Mouse (Mus musculus): ENCODE results near the gene Dio2.

Dio2 gene

DNA sequence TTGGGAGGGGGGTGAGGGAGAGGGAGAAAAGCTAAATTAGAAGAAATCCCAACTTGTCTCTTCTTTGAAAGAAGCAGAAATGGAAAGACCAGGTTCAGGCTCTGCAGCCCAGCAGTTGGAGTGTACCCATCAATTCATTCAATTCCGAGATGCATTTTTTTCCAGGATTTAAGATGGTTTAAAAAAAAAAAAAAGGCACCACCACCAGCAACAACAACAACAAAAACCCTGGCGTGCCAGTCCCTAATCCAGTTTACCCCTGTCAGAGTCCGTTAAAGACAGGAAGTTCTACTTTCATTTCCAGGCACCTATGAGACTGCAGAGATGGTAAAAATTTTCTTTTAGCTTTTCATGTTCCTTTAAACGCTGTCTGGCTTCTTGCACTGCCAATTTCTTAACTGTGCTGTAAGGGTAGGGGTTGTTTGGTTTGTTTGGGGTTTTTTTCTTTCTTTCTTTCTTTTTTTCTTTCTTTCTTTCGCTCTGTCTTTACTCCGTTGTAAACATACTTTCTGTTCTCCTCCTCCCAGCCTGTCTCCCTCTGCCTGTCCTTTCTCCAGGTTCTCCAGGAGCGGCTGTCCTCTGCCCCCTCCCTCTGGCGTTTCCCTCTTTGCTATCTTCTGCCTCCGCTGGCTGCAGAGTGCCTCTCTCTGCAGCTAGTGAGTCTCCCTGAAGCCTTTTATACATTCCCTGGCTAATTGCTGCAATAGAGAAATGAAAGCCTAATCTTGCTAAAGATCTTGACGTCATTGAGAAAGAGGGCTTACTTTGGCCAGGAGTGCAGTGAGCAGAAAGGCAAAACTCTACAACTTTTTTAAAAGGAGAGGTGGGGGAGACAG, at the start of gene Dio2:
TSS of gene Dio2 (minus strand) at position 51 of the 836 bp plus-strand sequence.
- no peak for DNase-seq

DNA sequence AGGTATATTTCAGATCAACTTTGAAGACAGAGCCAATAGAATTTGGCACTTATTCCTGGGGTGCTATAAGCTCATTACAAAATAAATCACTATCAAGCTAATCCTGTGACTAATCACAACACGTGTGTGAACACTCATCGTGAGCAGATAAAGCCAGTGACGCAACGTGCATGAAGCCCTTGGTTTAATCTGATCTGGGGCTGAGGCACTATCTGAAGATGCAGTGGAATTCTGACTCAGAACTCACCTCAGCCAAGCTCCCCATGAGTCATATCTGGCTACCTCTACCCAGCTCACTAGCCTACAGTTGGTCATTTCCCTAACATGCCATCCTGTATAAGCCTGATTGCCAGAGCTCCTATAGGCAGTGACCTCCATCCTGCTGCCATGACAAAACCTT, 43.2 kb upstream of the Dio2 start:
- peak; percentile 2 for DNase-seq

DNA sequence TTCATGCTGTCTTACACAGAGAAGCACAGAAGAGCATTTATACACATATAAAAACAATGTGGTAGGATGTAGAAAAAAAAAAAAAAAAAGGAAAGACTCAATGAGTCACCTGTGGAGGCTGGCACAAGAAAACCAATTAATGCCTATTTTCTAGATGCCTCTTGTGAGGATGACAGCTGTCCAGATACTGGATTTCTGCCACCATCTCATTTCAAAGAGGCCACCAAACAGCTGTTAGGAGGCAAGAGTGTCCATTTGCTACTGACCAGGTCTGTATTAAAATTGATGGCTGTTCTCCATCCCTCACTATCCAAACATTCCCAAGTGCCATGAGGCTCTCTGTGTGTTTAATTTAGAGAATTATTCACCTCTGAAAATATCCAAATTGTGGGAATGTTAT, 6.5 kb upstream of the Dio2 start:
- DNase-seq: no peak

DNA sequence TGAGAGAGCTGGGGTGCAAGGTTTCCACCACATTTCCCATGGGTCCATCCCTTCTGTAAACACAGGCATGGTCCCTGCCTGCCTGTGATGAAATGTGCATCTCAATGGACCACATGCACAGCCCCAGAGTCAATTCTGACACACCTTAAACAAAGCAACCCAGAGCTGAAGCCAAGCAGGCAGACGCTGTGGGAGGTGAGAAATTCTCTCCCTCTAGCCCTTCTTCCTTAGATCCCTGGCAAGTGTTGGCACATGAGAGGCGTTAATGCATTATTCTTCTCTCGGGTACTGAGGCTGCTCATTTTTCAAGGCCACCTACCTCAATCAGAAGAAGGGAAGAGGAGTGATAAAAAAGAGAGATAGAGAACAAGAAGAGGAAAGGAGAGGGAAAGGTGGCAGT, 5.4 kb upstream of the Dio2 start:
- no peak for DNase-seq

DNA sequence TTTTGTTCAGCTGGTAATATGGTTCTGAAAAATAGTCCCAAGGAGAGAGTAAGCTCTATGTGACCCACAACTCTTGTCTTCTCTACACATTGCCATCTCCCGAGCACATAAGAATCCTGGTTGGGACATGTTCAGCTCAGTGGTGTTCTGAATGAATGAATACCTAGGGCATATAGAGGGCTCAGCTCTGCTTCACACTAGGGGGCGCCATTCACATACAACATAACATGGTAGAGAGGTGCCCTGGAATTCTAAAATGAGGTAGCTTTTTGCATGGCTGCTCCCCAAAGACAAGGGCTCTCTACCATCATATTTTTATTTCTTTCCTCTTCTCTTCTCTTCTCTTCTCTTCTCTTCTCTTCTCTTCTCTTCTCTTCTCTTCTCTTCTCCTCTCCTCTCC, 2.2 kb upstream of the Dio2 start:
- peak; percentile 81 for DNase-seq

DNA sequence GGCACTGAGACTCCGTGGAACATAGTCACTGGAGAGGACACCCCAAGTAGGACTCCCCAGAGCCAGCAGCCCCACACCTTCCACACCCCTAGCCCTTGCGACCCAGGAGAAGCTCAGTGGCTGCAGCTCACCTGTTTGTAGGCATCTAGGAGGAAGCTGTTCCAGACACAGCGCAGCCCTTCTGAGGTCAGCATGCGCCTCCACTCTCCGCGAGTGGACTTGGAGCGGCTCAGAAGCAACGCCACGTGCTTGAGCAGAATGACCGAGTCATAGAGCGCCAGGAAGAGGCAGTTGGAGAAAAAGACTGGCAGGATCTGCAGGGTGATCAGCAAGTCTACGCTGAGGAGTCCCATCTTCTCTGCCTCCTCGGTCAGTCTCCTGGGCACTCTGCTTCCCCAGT, 306 bp downstream of the Dio2 start:
- no peak for DNase-seq

DNA sequence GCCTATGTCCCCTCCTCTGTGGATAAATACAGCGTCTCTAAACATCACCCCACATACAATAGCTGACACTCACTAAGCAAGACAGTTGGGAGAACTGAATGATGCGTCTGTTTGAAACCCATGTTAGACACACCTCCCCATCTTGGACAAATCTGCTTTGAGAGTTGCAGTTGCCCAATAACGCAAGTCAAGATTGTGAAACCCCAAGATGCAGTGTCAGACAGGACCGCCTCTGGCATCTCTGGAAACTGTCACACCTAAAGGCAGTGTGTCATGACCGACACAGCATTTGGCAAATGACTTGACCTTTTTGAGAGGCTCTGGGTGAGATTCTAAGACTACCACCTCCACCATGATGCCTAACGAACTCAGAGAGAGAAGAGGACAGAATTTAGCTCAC, 2.8 kb downstream of the Dio2 start:
- no peak for DNase-seq

DNA sequence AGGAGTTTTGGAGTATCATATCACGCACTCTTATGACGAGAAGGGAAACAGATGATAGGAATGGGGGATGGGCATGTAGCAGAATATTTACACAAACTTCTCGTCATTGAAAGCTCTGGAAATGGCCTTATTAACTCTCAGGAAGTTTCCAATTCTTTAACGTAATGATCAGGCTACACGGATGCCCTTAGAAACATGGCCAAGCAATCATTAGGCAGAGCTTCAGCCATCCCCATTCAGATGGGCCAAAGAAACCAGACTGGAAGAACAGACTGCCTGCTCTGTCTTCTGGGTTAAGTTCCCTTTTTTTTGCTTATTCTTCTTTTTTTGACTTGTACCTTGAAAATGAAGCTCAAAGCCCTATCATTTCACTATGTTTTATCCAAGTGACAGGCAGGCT, 3.7 kb downstream of the Dio2 start:
- DNase-seq: no peak

DNA sequence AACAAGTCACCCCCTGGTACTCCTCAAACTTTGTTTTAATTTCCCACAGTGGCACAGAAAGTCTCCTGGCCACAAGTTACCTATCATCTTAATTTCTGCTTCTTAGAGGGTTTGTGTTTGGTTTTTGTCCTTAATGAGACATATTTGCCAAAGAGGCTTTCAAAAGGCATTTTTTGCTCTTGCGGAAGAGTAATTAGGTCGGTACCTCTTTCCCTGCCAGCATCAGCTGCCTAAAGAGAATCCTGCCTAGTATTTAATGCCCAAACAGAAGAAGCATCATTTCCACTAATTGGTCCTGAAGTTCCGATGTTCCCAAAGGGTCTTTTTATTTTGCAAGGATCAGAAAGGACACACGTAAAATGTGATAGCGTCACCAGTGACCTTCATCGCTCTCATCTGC, 4.5 kb downstream of the Dio2 start:
- DNase-seq: no peak

DNA sequence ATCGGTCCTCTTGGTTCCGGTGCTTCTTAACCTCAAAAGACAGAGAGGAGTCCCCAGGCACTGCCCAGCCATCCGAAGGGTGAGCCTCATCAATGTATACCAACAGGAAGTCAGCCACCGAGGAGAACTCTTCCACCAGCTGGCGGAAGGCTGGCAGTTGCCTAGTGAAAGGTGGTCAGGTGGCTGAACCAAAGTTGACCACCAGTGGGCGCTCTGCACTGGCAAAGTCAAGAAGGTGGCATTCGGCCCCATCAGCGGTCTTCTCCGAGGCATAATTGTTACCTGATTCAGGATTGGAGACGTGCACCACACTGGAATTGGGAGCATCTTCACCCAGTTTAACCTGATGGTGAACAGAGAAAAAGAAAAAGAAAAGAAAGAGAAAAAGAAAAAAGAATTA, 8.6 kb downstream of the Dio2 start:
- peak; percentile 67 for DNase-seq

DNA sequence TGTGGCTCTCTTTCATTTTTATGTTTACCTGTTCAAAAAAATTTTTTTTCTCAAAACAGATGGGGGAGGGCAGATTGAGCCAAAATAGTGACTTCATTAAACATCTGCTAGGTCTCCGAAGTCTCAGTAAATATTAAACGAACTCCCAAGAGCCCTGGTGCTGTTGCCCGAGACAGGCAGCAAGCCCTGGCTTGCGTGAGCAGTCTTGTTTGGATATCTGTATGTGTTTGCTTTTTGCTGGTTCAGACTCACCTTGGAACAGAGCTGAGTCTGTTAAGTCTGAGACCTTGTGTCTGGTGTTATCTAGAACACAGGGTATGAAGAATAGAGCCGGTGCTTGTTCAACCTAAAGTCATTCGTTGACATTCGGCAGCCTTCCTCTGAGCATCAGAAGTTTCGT, 13.1 kb downstream of the Dio2 start:
- no peak for DNase-seq

DNA sequence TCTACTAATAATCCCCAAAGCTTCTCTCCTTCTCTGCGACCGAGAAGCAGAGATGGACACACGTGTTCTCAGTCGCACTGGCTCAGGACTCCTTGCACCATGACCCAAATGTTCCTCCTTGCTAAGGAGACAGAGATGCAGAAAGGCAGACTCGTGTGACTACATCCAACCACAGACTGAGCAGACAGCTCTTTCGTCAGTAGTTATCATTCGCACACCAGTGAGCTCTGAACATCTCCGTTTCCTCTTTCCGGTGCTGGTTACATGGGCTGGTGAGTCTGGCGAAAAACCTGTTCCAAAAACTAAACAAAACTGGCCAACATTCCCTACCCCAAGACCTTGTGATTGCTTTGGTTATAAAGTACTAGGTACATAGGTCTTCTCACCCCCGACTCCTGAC, 13.6 kb downstream of the Dio2 start:
- DNase-seq: no peak

DNA sequence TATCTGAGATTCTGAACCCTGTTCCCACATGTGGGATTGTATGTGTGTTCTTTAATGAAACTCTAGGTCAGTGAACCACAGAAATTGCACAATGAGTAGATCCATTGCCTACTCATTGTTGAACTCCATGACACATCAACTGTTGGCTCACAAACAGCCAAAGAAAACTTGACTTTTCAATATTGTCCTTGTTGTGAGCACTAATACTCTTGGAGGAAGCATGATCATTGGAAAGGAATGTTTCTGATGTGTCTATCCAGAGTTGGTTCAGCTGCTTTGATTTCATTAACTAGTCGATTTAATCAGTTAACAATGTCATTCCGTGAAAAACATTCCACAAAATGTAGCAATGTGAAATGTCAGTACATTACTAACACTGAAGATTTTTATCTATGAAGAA, 44.1 kb downstream of the Dio2 start:
- DNase-seq: no peak
